In the genomic region with DNA sequence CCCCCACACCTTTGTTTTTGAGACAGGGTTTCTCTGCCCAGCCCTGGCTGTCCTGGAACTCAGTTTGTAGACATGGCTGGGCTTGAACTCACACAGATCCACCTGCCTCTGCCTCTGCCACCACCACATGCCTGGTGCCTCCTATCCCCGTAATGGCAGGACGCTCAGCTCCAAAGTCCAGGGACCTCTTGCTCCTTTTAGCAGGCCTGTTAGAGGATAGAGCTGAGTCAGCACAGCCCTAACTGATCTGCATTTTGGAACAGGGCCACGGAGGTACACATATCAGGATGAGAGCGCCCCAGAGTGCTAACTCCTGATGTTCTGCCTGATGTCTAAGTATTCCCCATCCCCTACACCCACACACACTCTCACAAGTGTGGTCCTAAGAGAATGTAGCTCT, we compare ENCODE assay signal across 10 mouse cellular contexts. TPM values are rescaled to one million over a fixed set of nuclear protein-coding genes. Genes with fewer than 3 reads are reported as not detected.
DNase-seq lines count a peak whose midpoint lies in the region; ATAC-seq and TF ChIP-seq lines count a peak whose summit lies in the region.
"Had no signal": no experiment of that assay in that cellular context is flagged by ENCODE, and none has a peak within 500 bp of the region (broad histone marks: within the 10 kb centered on the region; RNA-seq: fewer than 3 reads in every experiment).

A gene (minus strand): TSS at position 392 of the 400 bp plus-strand sequence.

- no peak for TF ChIP-seq CTCF in cortical plate, adult 2 months (IDR thresholded peaks at IDR 0.05; ENCODE audit: extremely low read depth, insufficient read depth, low read length)

- H3K4me3 ChIP-seq in heart, embryonic 13.5 days, result no peak within 1 kb of the TSS
- H3K4me3 ChIP-seq in cortical plate, adult 2 months (ENCODE audit: insufficient read depth, low read length), result no peak within 1 kb of the TSS

- peak; percentile 15; the same call in 1 of the 2 replicates for ATAC-seq in heart, embryonic 13.5 days (ENCODE audit: extremely low read depth, insufficient number of reproducible peaks, low FRiP score, low TSS enrichment)
- peak; percentile 35 for ATAC-seq in megakaryocyte-erythroid progenitor cell, adult 5-6 weeks (replicated peaks; ENCODE audit: low FRiP score, low TSS enrichment, poor library complexity, severe bottlenecking)
- ATAC-seq: lung, postnatal 0 days had no signal

- intact Hi-C loops in heart, postnatal 25 days (cut with DNase I), result no loop called here

- H3K4me2 ChIP-seq in heart, embryonic 13.5 days, result peak within 1 kb of the TSS; percentile 55; the same call in 1 of the 2 replicates

- H3K4me1 ChIP-seq in heart, embryonic 13.5 days, result no peaks in the 10 kb centered on the region
- H3K4me1 ChIP-seq in cortical plate, adult 2 months (ENCODE audit: control insufficient read depth, insufficient read depth, low read length), result no peaks in the 10 kb centered on the region

- peaks cover 76% of the 10 kb centered on the region for H3K36me3 ChIP-seq in heart, embryonic 13.5 days

- TF ChIP-seq POLR2A in cortical plate, adult 2 months (IDR thresholded peaks at IDR 0.05; ENCODE audit: extremely low read depth, insufficient read depth, low read length), result no peak

- DNase-seq in heart, postnatal 25 days (ENCODE audit: low spot score), result no peak
- no peak for DNase-seq in layer of hippocampus, postnatal 10 days (ENCODE audit: low spot score in 2 of 2)
- no peak for DNase-seq in ovary, adult 18-20 months (ENCODE audit: low spot score)
- no peak for DNase-seq in gastrocnemius, postnatal 25 days
- DNase-seq in cerebellum, adult 9-10 months, result no peak
- DNase-seq: heart, adult 18-20 months had no signal

- H3K9me3 ChIP-seq in heart, embryonic 13.5 days, result no peaks in the 10 kb centered on the region

- no peaks in the 10 kb centered on the region for H3K27me3 ChIP-seq in heart, embryonic 13.5 days (replicated peaks)

- 72% methylated on average over 4 of the region's 4 CpGs for WGBS in heart, embryonic 13.5 days

- no peak within 1 kb of the TSS for H3K9ac ChIP-seq in heart, embryonic 13.5 days

- 0 out of 2 replicates have a peak within 1 kb of the TSS, but pooled peaks have one; percentile 36 for H3K27ac ChIP-seq in heart, embryonic 13.5 days (replicated peaks)
- H3K27ac ChIP-seq in cortical plate, adult 2 months (ENCODE audit: insufficient read depth, low read length), result no peak within 1 kb of the TSS

RNA-seq across cellular contexts. Expression of the gene that starts here (rescaled TPM):
- polyA plus RNA-seq in heart, embryonic 13.5 days (2015; fragmentation: Nextera tagmentation; extraction: Ambion mirVana), result 2.4 TPM in 2 replicates
- total RNA-seq in heart, postnatal 25 days (2021), result 1 to 10 TPM; 4.9 to 6.4 TPM
- 29.0 and 31.5 TPM in 2 replicates for polyA plus RNA-seq in cortical plate, adult 2 months (2012; rRNA removed)
- total RNA-seq in layer of hippocampus, postnatal 10 days (2021), result 10 to 100 TPM; 13.9 to 18.5 TPM
- 17.6 and 19.4 TPM in 2 replicates for total RNA-seq in megakaryocyte-erythroid progenitor cell, adult 5-6 weeks (2014; fragmentation: Nextera tagmentation)
- 7.7 and 15.6 TPM in 2 replicates for total RNA-seq in megakaryocyte-erythroid progenitor cell, adult 5-6 weeks (2017)
- 1 to 10 TPM; 2.4 to 3.0 TPM for total RNA-seq in gastrocnemius, postnatal 25 days (2021)
